Mouse (Mus musculus) testis, adult 2 months (tissue): ENCODE results near the gene Rab3gap2. TPM values are rescaled to one million over a fixed set of nuclear protein-coding genes. Genes with fewer than 3 reads are reported as not detected.

Experiments used
- H3K27ac ChIP-seq: fragments of 200-500 bp; 2 replicates; pipeline ENCODE4 v1.5.1; 2012; ENCODE audit warnings: low read depth, low read length; ENCODE audit not compliant: control insufficient read depth, insufficient read depth
- H3K27me3 ChIP-seq: fragments of 200-500 bp; 2 replicates; pipeline ENCODE4 v1.6.1; 2012; ENCODE audit warnings: mild to moderate bottlenecking, low read length, moderate library complexity; ENCODE audit not compliant: control insufficient read depth, insufficient read depth
- H3K36me3 ChIP-seq: fragments of 200-500 bp; 2 replicates; pipeline ENCODE4 v1.6.1; 2012; ENCODE audit warnings: mild to moderate bottlenecking, low read length; ENCODE audit not compliant: control insufficient read depth, insufficient read depth
- H3K4me1 ChIP-seq: fragments of 200-500 bp; 2 replicates; pipeline ENCODE4 v1.6.1; 2012; ENCODE audit warnings: low read length; ENCODE audit not compliant: control insufficient read depth, insufficient read depth
- H3K4me3 ChIP-seq: fragments of 200-500 bp; 2 replicates; pipeline ENCODE4 v1.5.1; 2012; ENCODE audit warnings: low read depth, mild to moderate bottlenecking, low read length, moderate library complexity, mixed read lengths; ENCODE audit not compliant: control insufficient read depth
- CTCF ChIP-seq: fragments of 200-500 bp; IDR thresholded peaks from 2 replicates; pipeline ENCODE4 v1.5.1; 2012; ENCODE audit warnings: low read depth, mild to moderate bottlenecking, inconsistent platforms, low read length, moderate library complexity; ENCODE audit not compliant: control insufficient read depth, insufficient read depth, insufficient replicate concordance
- POLR2A ChIP-seq: fragments of 200-500 bp; IDR thresholded peaks from 2 replicates; pipeline ENCODE4 v1.6.1; 2012; ENCODE audit warnings: low read depth, mild to moderate bottlenecking, inconsistent platforms, low read length, moderate library complexity; ENCODE audit not compliant: control insufficient read depth
- polyA plus RNA-seq: library from polyadenylated mRNA; depleted of rRNA; stranded (reverse); fragments of >200 nt; gene quantifications from 2 replicates; pipeline ENCODE4 v1.2.3, GENCODE M21; 2012

The Rab3gap2 gene
- polyA plus RNA-seq, 1 experiment, result 13.7 TPM

DNA sequence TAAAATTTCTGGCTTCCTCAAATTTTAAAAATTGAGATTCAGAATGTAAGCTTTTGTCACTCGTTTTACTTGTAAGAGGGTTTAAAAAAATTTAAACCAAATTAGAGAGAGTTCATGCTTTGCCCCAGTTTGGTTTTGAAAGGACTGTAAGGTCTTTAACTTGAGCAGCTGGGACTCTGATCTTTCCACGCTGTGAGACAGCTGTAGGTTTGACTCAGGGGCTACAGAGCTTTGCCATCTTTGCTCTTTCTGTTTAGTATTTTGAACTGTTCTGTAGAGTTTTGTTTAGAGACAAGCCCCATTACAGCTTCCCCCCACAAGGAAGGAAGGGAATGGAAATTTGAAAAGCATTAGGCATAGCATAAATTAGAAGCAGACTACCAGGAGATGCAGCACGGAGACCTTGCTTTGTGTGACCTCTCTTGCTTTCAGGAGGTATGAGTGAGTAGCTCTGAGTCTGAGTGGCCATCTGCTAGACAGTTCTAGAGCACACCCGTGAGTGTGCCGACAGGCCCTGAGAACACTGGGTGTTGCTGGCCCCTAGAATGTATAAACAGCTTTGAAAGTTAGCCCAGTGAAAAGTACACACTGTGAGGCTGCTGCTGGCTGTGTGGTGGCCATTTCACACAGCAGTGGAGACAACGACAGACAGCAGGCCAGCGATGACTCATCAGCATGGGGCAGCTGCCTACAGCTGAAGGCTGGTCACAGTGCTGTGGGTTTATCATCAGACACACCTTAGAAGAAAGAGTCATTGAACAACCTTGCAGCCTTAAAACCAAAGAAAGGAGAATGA is 25.7 kb downstream of the Rab3gap2 start:
- H3K4me1 ChIP-seq, result no peaks in the 10 kb centered on the region
- TF ChIP-seq POLR2A, result no peak
- TF ChIP-seq CTCF, result no peak
- no peak overlapping the region for H3K27ac ChIP-seq
- H3K36me3 ChIP-seq, result no peaks in the 10 kb centered on the region; the same call in 1 of the 2 replicates
- no peak overlapping the region for H3K4me3 ChIP-seq
- H3K27me3 ChIP-seq, result no peaks in the 10 kb centered on the region

- Histone ChIP-seq H3K36me3 (peaks cover 2% of the 10 kb centered on the region), H3K4me3 (no peak overlapping the region), H3K4me1 (no peaks in the 10 kb centered on the region), H3K27ac (no peak overlapping the region), H3K27me3 (no peaks in the 10 kb centered on the region)
- TF ChIP-seq POLR2A (no peak), CTCF (no peak)
Observed at GRCm38 (mm10) chr1:185235837-185236236, 31.9 kb downstream of the Rab3gap2 start.

DNA sequence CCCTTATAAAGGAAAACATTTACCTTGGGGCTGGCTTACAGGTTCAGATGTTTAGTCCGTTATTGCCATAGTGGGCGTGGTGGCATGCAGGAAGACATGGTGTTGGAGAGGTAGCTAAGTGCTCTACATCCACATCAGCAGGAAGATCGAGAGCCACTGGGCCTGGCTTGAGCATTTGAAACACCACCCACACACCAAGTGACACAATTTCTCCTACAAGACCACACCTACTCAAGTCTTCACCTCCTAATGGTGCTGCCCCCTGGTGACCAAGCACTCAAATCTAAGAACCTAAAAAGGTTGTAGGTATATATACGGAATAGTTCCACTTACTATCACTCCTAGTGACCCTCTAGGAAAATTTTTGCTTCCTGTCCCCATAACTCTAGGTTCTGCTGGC is 32.6 kb downstream of the Rab3gap2 start:
- Histone ChIP-seq H3K4me3 (no peak overlapping the region), H3K27me3 (no peaks in the 10 kb centered on the region), H3K36me3 (peaks cover 2% of the 10 kb centered on the region), H3K27ac (no peak overlapping the region), H3K4me1 (no peaks in the 10 kb centered on the region)
- TF ChIP-seq CTCF (no peak), POLR2A (no peak)

DNA sequence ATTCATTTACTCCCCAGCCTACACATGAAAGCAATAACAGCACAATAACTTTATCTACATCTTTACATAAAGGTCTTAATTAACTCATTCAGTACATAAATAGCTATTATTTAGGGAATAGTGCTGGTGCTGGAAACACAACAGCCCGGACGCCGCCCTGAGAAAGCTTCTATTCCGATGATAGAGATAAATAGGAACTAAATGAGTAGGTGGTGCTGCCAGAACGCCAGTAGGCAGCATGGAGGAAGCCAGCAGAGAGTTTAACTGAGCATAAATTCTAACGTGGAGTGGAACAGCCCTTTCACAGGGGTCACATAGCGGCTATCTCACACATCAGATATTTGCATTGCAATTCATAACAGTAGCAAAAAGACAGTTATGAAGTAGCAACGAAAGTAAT is 39.1 kb downstream of the Rab3gap2 start:
- no peak overlapping the region for H3K27ac ChIP-seq
- no peaks in the 10 kb centered on the region for H3K27me3 ChIP-seq
- H3K4me1 ChIP-seq, result no peaks in the 10 kb centered on the region
- no peak for TF ChIP-seq POLR2A
- TF ChIP-seq CTCF, result no peak
- no peak overlapping the region for H3K4me3 ChIP-seq
- H3K36me3 ChIP-seq, result peaks cover 2% of the 10 kb centered on the region

DNA sequence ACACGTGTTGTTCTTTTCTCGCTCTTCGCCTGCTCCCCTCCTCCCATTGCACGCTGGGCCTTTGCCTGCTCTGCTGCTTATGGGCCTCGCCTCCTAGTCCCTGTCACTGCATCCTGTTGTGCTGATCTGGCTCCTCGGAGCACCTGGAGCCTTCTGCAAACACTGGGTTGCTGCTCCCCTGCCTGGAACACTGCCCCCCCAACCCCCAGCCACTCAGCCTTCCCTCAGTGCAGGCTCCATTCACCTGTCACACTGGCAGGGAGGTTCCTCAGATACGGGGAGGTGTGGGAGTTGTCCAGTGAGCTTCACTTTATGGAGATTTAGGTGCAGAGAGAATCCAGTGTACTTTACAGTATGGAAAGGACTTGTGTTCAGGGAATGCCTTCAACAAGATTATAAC is 41.5 kb downstream of the Rab3gap2 start:
- H3K4me3 ChIP-seq, result no peak overlapping the region
- no peaks in the 10 kb centered on the region for H3K27me3 ChIP-seq
- peaks cover 2% of the 10 kb centered on the region for H3K36me3 ChIP-seq
- no peaks in the 10 kb centered on the region for H3K4me1 ChIP-seq
- TF ChIP-seq CTCF (no peak), POLR2A (no peak)
- no peak overlapping the region for H3K27ac ChIP-seq

- Histone ChIP-seq H3K36me3 (peaks cover 3% of the 10 kb centered on the region), H3K27me3 (no peaks in the 10 kb centered on the region), H3K4me1 (no peaks in the 10 kb centered on the region; the same call in 1 of the 2 replicates), H3K4me3 (no peak overlapping the region), H3K27ac (no peak overlapping the region)
- TF ChIP-seq POLR2A (no peak), CTCF (no peak)
Observed at GRCm38 (mm10) chr1:185247429-185248085, 43.6 kb downstream of the Rab3gap2 start.

DNA sequence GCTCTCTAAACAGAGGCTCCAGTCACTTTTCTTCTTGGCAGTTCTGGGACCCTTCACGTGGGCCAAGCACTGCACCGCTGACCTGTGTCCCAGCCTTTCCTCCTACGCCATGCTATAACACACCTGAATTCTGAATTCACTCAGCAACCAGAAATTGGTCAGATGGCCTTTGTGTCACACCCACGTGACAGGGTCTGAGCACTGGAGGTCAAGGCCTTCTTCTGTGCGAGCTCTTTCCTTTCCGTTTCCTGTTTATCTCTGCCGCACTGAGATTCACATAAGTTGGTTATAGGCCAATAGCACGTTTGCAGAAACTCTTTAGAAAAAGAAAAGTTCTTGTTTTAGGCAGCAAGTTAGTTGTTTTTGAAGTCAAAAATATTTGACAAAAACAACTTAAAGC is 44.8 kb downstream of the Rab3gap2 start:
- TF ChIP-seq POLR2A (no peak), CTCF (no peak)
- Histone ChIP-seq H3K36me3 (peaks cover 3% of the 10 kb centered on the region), H3K4me1 (no peaks in the 10 kb centered on the region; the same call in none of the 2 replicates), H3K27ac (no peak overlapping the region), H3K27me3 (no peaks in the 10 kb centered on the region), H3K4me3 (no peak overlapping the region)
